Mouse (Mus musculus) MEL (cell line): ENCODE data around the gene Pop5. TPM values are rescaled to one million over a fixed set of nuclear protein-coding genes. Genes with fewer than 3 reads are reported as not detected.

ENCODE experiments used
- DNase-seq: peaks from one replicate; pipeline ENCODE4 v3.0.0; 2011; ENCODE audit warnings: low read depth, low spot score
- H3K27ac ChIP-seq: 2 replicates; pipeline ENCODE4 v1.5.1; 2012; ENCODE audit warnings: low read depth, mild to moderate bottlenecking, control low read depth, low read length, moderate library complexity; ENCODE audit not compliant: control insufficient read depth
- H3K27me3 ChIP-seq, 2 experiments: fragments of 150-350 bp in 1 of 2; sonication (generic) in 1 of 2; 2 replicates each; pipeline ENCODE4 v1.6.1; 2012; ENCODE audit warnings: low read length in 2 of 2, mild to moderate bottlenecking in 2 of 2, improper control_type of control experiment in 1 of 2, moderate library complexity in 1 of 2; ENCODE audit not compliant: insufficient read depth in 2 of 2, control insufficient read depth in 1 of 2
- H3K36me3 ChIP-seq, 2 experiments: 2 replicates each; pipeline ENCODE4 v1.6.1; 2012 to 2014; ENCODE audit warnings: low read length in 2 of 2, improper control_type of control experiment in 1 of 2, inconsistent platforms in 1 of 2, mild to moderate bottlenecking in 1 of 2; ENCODE audit not compliant: insufficient read depth in 2 of 2, control insufficient read depth in 1 of 2
- H3K4me1 ChIP-seq, 2 experiments: fragments of 150-350 bp in 1 of 2; sonication (generic) in 1 of 2; 2 replicates each; pipeline ENCODE4 v1.6.1; 2012; ENCODE audit warnings: low read length in 2 of 2, improper control_type of control experiment in 1 of 2, mild to moderate bottlenecking in 1 of 2; ENCODE audit not compliant: insufficient read depth in 2 of 2, control insufficient read depth in 1 of 2
- H3K4me3 ChIP-seq, 2 experiments: fragments of 150-350 bp in 1 of 2; sonication (generic) in 1 of 2; 2 replicates each; pipeline ENCODE4 v1.5.1; 2012; ENCODE audit warnings: low read depth in 2 of 2, low read length in 2 of 2, mild to moderate bottlenecking in 2 of 2, moderate library complexity in 2 of 2, control low read depth in 1 of 2, improper control_type of control experiment in 1 of 2; ENCODE audit not compliant: control insufficient read depth in 1 of 2, insufficient read depth in 1 of 2
- H3K79me2 ChIP-seq: 2 replicates; pipeline ENCODE4 v1.6.1; 2012; ENCODE audit warnings: mild to moderate bottlenecking, low read length, moderate library complexity; ENCODE audit not compliant: control insufficient read depth, poor library complexity, insufficient read depth
- H3K9ac ChIP-seq: 2 replicates; pipeline ENCODE4 v1.6.1; 2012; ENCODE audit warnings: low read depth, mild to moderate bottlenecking, control low read depth, low read length, moderate library complexity; ENCODE audit not compliant: control insufficient read depth, poor library complexity, severe bottlenecking
- H3K9me3 ChIP-seq: fragments of 150-350 bp; sonication (generic); replicated peaks from 2 replicates; pipeline ENCODE4 v1.6.1; 2012; ENCODE audit warnings: mild to moderate bottlenecking, low read length, improper control_type of control experiment, moderate library complexity; ENCODE audit not compliant: insufficient read depth
- BHLHE40 ChIP-seq: IDR thresholded peaks from 2 replicates; pipeline ENCODE4 v1.6.1; 2012; ENCODE audit warnings: low read depth, mild to moderate bottlenecking, inconsistent platforms, low read length, improper control_type of control experiment, borderline replicate concordance
- CHD1 ChIP-seq: IDR thresholded peaks from 2 replicates; pipeline ENCODE4 v1.6.1; 2012; ENCODE audit warnings: low read depth, mild to moderate bottlenecking, inconsistent platforms, low read length, improper control_type of control experiment
- CHD2 ChIP-seq: IDR thresholded peaks from 2 replicates; pipeline ENCODE4 v1.6.1; 2011; ENCODE audit warnings: low read length, improper control_type of control experiment
- E2F4 ChIP-seq: IDR thresholded peaks from 2 replicates; pipeline ENCODE4 v1.6.1; 2011; ENCODE audit warnings: low read depth, low read length, improper control_type of control experiment, borderline replicate concordance
- EP300 ChIP-seq, 2 experiments: IDR thresholded peaks; 2 replicates each; pipeline ENCODE4 v1.6.1; 2011; ENCODE audit warnings: improper control_type of control experiment in 2 of 2, low read length in 2 of 2, low read depth in 1 of 2, mild to moderate bottlenecking in 1 of 2
- ETS1 ChIP-seq: IDR thresholded peaks from 2 replicates; pipeline ENCODE4 v1.6.1; 2012; ENCODE audit warnings: low read depth, mild to moderate bottlenecking, inconsistent platforms, low read length, improper control_type of control experiment, moderate library complexity
- GABPA ChIP-seq: IDR thresholded peaks from 2 replicates; pipeline ENCODE4 v1.6.1; 2012; ENCODE audit warnings: low read depth, mild to moderate bottlenecking, inconsistent platforms, low read length, improper control_type of control experiment, moderate library complexity
- GATA1 ChIP-seq: IDR thresholded peaks from 2 replicates; pipeline ENCODE4 v1.6.1; 2011; ENCODE audit warnings: low read depth, low read length, improper control_type of control experiment
- HCFC1 ChIP-seq: IDR thresholded peaks from 2 replicates; pipeline ENCODE4 v1.6.1; 2012; ENCODE audit warnings: low read depth, mild to moderate bottlenecking, inconsistent platforms, low read length, improper control_type of control experiment, moderate library complexity
- JUND ChIP-seq: IDR thresholded peaks from 2 replicates; pipeline ENCODE4 v1.6.1; 2011; ENCODE audit warnings: low read depth, mild to moderate bottlenecking, improper control_type of control experiment, low read length
- MAFK ChIP-seq: IDR thresholded peaks from 2 replicates; pipeline ENCODE4 v1.6.1; 2011; ENCODE audit warnings: low read depth, mild to moderate bottlenecking, low read length, improper control_type of control experiment, borderline replicate concordance
- MAX ChIP-seq: IDR thresholded peaks from 2 replicates; pipeline ENCODE4 v1.6.1; 2011; ENCODE audit warnings: low read length, improper control_type of control experiment
- MAZ ChIP-seq: IDR thresholded peaks from 2 replicates; pipeline ENCODE4 v1.6.1; 2012; ENCODE audit warnings: low read depth, mild to moderate bottlenecking, inconsistent platforms, low read length, improper control_type of control experiment
- MEF2A ChIP-seq: IDR thresholded peaks from 2 replicates; pipeline ENCODE4 v1.6.1; 2014; ENCODE audit warnings: low read depth, mild to moderate bottlenecking, inconsistent platforms, low read length, improper control_type of control experiment; ENCODE audit not compliant: poor library complexity, insufficient replicate concordance, severe bottlenecking; ENCODE audit errors: extremely low read depth
- MXI1 ChIP-seq: IDR thresholded peaks from 2 replicates; pipeline ENCODE4 v1.6.1; 2011; ENCODE audit warnings: mild to moderate bottlenecking, low read depth, low read length, improper control_type of control experiment
- MYB ChIP-seq: IDR thresholded peaks from 2 replicates; pipeline ENCODE4 v1.6.1; 2011; ENCODE audit warnings: mild to moderate bottlenecking, low read depth, low read length, improper control_type of control experiment
- MYC ChIP-seq: IDR thresholded peaks from 2 replicates; pipeline ENCODE4 v1.6.1; 2011; ENCODE audit warnings: low read depth, mild to moderate bottlenecking, low read length, improper control_type of control experiment, moderate library complexity
- NRF1 ChIP-seq: IDR thresholded peaks from 2 replicates; pipeline ENCODE4 v1.6.1; 2014; ENCODE audit warnings: low read depth, mild to moderate bottlenecking, inconsistent platforms, low read length, improper control_type of control experiment, moderate library complexity; ENCODE audit not compliant: poor library complexity, insufficient read depth, severe bottlenecking
- POLR2A ChIP-seq, 2 experiments: IDR thresholded peaks; 2 replicates each; pipeline ENCODE4 v1.6.1; 2011 to 2012; ENCODE audit warnings: low read length in 2 of 2, mild to moderate bottlenecking in 2 of 2, control low read depth in 1 of 2, improper control_type of control experiment in 1 of 2, low read depth in 1 of 2, moderate library complexity in 1 of 2; ENCODE audit not compliant: control insufficient read depth in 1 of 2, insufficient read depth in 1 of 2, poor library complexity in 1 of 2
- RAD21 ChIP-seq: IDR thresholded peaks from 2 replicates; pipeline ENCODE4 v1.6.1; 2011; ENCODE audit warnings: mild to moderate bottlenecking, low read depth, low read length, improper control_type of control experiment
- RCOR1 ChIP-seq: IDR thresholded peaks from 2 replicates; pipeline ENCODE4 v1.6.1; 2012; ENCODE audit warnings: low read depth, mild to moderate bottlenecking, inconsistent platforms, low read length, improper control_type of control experiment
- SIN3A ChIP-seq: IDR thresholded peaks from 2 replicates; pipeline ENCODE4 v1.6.1; 2012; ENCODE audit warnings: low read length, improper control_type of control experiment, inconsistent platforms
- SMC3 ChIP-seq: IDR thresholded peaks from 2 replicates; pipeline ENCODE4 v1.6.1; 2011; ENCODE audit warnings: low read depth, low read length, improper control_type of control experiment
- TAL1 ChIP-seq: IDR thresholded peaks from 2 replicates; pipeline ENCODE4 v1.6.1; 2012; ENCODE audit warnings: mild to moderate bottlenecking, inconsistent platforms, low read length, moderate library complexity, mixed read lengths
- TBP ChIP-seq: IDR thresholded peaks from 2 replicates; pipeline ENCODE4 v1.8.0; 2011; ENCODE audit warnings: low read depth, low read length, improper control_type of control experiment
- TCF12 ChIP-seq: IDR thresholded peaks from 2 replicates; pipeline ENCODE4 v1.6.1; 2014; ENCODE audit warnings: low read depth, mild to moderate bottlenecking, inconsistent platforms, low read length, improper control_type of control experiment, moderate library complexity
- USF2 ChIP-seq, 2 experiments: IDR thresholded peaks; 2 replicates each; pipeline ENCODE4 v1.6.1; 2011 to 2012; ENCODE audit warnings: improper control_type of control experiment in 2 of 2, low read length in 2 of 2, borderline replicate concordance in 1 of 2, inconsistent platforms in 1 of 2, low read depth in 1 of 2, mild to moderate bottlenecking in 1 of 2; ENCODE audit not compliant: insufficient read depth in 1 of 2
- ZC3H11A ChIP-seq: IDR thresholded peaks from 2 replicates; pipeline ENCODE4 v1.6.1; 2012; ENCODE audit warnings: low read depth, mild to moderate bottlenecking, inconsistent platforms, low read length, improper control_type of control experiment
- ZKSCAN1 ChIP-seq: IDR thresholded peaks from 2 replicates; pipeline ENCODE4 v1.6.1; 2012; ENCODE audit warnings: low read depth, mild to moderate bottlenecking, inconsistent platforms, low read length, improper control_type of control experiment, moderate library complexity
- ZMIZ1 ChIP-seq: IDR thresholded peaks from 2 replicates; pipeline ENCODE4 v1.6.1; 2012; ENCODE audit warnings: low read depth, mild to moderate bottlenecking, inconsistent platforms, low read length, improper control_type of control experiment, moderate library complexity
- ZNF384 ChIP-seq: IDR thresholded peaks from 2 replicates; pipeline ENCODE4 v1.6.1; 2012; ENCODE audit warnings: low read depth, mild to moderate bottlenecking, inconsistent platforms, low read length, improper control_type of control experiment
- polyA plus RNA-seq, 2 experiments: library from polyadenylated mRNA; stranded (reverse) in 1 of 2; unstranded in 1 of 2; fragments of >175 nt in 1 of 2; fragments of >200 nt in 1 of 2; gene quantifications; 2 replicates each; pipeline versions ENCODE4 v1.2.1 to v1.2.4; 2012; ENCODE audit warnings: low replicate concordance in 2 of 2, low read depth in 1 of 2; ENCODE audit not compliant: insufficient read length in 2 of 2, insufficient read depth in 1 of 2, missing spikeins in 1 of 2
- total RNA-seq: library from RNA; depleted of rRNA; stranded (reverse); fragments of 300-350 nt; gene quantifications from 2 replicates; pipeline ENCODE4 v1.2.3, GENCODE M21; 2012

Gene Pop5
- total and polyA plus RNA-seq, 3 experiments, result 103 to 388 (median 208) TPM

DNA sequence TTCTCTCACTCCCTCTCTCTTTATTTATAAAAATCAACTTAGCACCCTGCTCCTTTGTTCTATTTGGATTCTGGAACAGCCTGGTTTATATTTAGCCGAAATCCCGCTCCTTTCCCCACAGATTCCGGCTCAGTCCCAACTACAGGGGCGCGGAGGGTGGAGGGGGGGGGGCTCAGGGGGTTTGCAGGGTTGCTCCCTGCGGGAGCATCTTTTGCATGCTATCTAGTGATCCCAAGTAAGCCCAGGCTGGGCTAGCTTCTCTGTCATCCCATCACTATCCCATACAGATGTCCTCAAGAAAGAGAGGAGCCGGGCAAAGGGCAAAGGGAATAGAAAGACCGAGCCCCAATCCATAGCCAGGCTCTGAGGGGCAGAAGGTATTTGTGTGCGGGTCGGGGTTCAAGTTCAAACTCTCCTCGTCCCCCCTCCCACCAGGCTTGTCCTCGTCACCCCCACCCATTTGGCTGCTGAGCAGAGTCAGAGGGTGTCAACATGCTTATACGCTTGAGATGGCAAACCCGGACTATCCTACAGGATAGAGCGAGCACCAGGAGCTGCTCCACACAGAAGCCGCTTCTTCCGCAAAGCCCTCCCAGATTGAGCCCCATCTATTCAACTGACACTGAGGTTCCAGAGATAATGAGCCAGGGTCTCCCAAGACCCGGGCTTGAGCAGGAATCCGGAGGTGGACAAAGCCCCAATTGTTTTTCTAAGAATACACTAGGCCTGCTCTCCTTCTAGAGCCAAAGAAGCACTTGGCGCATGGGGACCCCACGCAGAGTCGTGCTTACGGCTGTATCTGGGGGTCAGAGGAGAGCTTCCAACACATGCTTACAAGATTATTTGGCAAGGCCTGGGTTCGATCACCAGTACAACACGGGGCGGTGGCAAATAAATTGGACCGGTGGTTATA lies 20.1 kb upstream of the Pop5 start (continued):
- TF ChIP-seq MYC (no peak), POLR2A (IDR thresholded peaks at IDR 0.05; ENCODE audit: control insufficient read depth in 1 of 2, insufficient read depth in 1 of 2, low read depth in 1 of 2, low read length in 2 of 2, poor library complexity in 1 of 2) (no peak), ZNF384 (no peak)
- TF ChIP-seq, all 39 proteins: peak for 0

DNA sequence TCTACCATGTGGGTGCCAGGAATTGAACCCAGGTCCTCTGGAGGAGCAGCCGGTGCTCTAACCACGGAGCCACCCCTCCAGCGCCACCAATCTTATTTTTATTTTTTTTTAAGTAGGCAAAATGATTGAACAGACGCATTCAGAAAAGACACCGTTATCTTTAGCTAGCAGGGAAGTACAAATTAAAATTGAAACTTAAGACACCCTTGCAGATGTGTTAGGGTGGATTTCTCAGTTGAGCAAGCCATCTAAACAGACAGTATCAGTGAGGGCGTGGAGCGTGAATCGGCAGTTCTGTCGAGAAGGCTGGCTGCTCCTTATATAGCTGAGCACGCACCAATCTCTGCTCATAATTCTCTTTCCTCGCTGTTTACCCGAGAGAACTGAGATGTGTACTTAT lies 17.6 kb upstream of the Pop5 start:
- no peak overlapping the region; the same call in 1 of the 2 replicates for H3K9ac ChIP-seq
- no peaks in the 10 kb centered on the region for H3K27me3 ChIP-seq
- H3K27ac ChIP-seq, result peak overlapping the region; percentile 22; the same call in 1 of the 2 replicates
- H3K4me3 ChIP-seq, result peak overlapping the region; percentile 16 to 47; a peak in 2 of 4 replicates
- DNase-seq, result peak; percentile 90
- peaks cover 0 to 9% of the 10 kb centered on the region in 2 experiments; a peak in 2 of 4 replicates for H3K4me1 ChIP-seq
- H3K36me3 ChIP-seq, result peaks cover 0 to 4% of the 10 kb centered on the region in 2 experiments; a peak in 2 of 4 replicates
- H3K79me2 ChIP-seq, result no peaks in the 10 kb centered on the region
- no peaks in the 10 kb centered on the region for H3K9me3 ChIP-seq
- TF ChIP-seq MYB, result no peak
- TF ChIP-seq RCOR1, result peak; percentile 37; the same call in 1 of the 2 replicates
- no peak for TF ChIP-seq ZMIZ1
- TF ChIP-seq GABPA, result 0 out of 2 replicates have a peak, but pooled peaks have one; percentile 42
- TF ChIP-seq TBP, result peak; percentile 96
- peak; percentile 69; the same call in 1 of the 2 replicates for TF ChIP-seq GATA1
- TF ChIP-seq ZNF384, result peak; percentile 65; the same call in 1 of the 2 replicates
- peak; percentile 72; the same call in 1 of the 2 replicates for TF ChIP-seq MAFK
- TF ChIP-seq RAD21, result no peak
- peak; percentile 73 for TF ChIP-seq ETS1
- no peak for TF ChIP-seq SMC3
- TF ChIP-seq BHLHE40, result no peak
- peak; percentile 69; the same call in 1 of the 2 replicates for TF ChIP-seq MXI1
- TF ChIP-seq POLR2A (IDR thresholded peaks at IDR 0.05; ENCODE audit: control insufficient read depth in 1 of 2, insufficient read depth in 1 of 2, low read depth in 1 of 2, low read length in 2 of 2, poor library complexity in 1 of 2), result no peak
- TF ChIP-seq E2F4, result 0 out of 2 replicates have a peak, but pooled peaks have one; percentile 27
- no peak for TF ChIP-seq CHD1
- TF ChIP-seq TAL1, result peak; percentile 62
- 0 out of 2 replicates have a peak, but pooled peaks have one; percentile 28 for TF ChIP-seq MAZ
- 0 out of 2 replicates have a peak, but pooled peaks have one; percentile 3 for TF ChIP-seq ZC3H11A
- TF ChIP-seq MEF2A, result no peak
- TF ChIP-seq NRF1, result no peak
- peak; percentile 82 for TF ChIP-seq MAX
- no peak for TF ChIP-seq JUND
- peak; percentile 77 for TF ChIP-seq TCF12
- peak; percentile 79 for TF ChIP-seq SIN3A
- no peak for TF ChIP-seq USF2 (IDR thresholded peaks at IDR 0.05; ENCODE audit: borderline replicate concordance in 1 of 2, insufficient read depth in 1 of 2, low read depth in 1 of 2, low read length in 2 of 2)
- TF ChIP-seq HCFC1, result peak; percentile 49
- 0 out of 2 replicates have a peak, but pooled peaks have one; percentile 28 for TF ChIP-seq ZKSCAN1
- TF ChIP-seq CHD2, result no peak
- peak; percentile 72 to 77 for TF ChIP-seq EP300 (IDR thresholded peaks at IDR 0.05; ENCODE audit: low read depth in 1 of 2, low read length in 2 of 2)
